Mouse (Mus musculus) cerebellum, adult 11 months (tissue): Measurements from ENCODE around the gene L3mbtl1.

Experiments used
- DNase-seq: peaks from one replicate; pipeline ENCODE4 v3.0.0; 2022

The L3mbtl1 gene

DNA sequence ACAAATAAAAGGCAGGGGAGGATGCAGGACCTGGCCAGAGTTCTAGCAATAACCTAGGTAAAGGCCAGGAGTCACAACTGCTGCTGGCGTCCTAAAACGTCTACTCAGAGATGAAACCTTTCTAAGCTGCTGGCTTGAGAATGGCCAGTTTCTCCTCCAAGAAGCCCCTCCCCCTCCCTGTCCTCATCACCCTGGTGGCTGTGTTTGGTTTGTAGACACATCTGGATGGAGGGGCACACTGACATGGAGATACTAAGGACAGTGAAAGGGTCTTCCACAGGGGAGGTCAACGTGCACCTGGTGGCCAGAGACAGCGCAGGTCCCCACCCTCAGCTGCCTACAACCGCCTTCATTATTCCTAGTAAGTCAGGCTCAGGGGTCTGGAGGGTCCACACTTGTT lies 3.7 kb downstream of the L3mbtl1 start:
- no peak for DNase-seq

DNA sequence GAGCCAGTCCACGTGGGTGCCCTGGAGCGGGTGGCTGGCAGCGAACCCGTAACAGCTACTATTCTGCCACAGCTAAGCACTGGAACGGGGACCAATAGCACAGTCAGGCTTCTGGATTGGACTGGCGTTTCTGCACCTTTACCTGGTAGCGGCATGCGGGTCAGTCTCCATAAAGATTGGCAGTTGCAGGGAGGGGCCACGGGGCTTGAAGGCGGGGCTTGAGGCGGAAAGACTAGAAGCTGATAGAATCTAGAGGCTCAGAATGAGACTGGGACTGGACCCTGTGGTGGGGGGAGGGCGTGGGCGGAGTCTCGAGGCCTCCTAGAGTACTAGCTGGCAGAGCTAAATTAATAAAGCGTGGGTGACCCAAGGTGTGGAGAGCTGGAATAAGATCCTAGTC lies 4.5 kb downstream of the L3mbtl1 start:
- DNase-seq, result no peak

DNA sequence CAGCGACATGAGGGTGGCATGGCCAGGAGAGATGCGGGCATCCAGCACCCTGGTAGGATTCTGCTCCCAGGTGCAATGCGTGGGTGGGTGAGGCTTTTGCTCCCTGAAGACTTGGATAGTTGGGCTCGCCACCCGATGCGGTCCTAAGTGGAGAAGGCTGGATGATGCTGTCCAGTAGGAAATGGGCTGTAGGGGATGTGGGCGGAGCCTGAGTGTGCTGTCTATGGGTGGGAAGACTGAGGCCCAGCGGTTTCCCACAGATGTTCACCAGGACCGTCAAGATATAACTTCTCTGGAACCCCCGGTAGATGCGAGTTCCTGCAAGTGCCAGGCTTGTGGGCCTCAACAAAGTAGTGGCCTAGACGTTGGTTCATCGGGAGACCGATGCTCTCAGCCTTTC lies 4.9 kb downstream of the L3mbtl1 start:
- no peak for DNase-seq

DNA sequence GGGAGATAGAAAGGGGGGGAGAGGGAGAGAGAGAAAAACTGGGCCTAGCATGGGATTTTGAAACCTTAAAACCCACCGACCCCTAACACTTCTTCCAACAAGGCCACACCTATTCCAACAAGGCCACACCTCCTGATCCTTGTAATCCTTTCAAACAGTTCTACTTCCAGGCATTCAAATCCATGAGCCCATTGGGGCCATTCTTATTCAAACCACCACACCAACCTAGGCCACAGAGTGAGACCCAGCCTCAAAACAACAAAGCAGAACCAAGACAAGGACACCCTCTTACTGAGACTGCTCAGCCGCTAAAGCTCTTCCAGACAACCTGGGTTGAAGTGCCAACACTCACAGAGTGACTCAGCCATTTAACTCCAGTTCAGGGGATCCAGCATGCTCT lies 7.5 kb downstream of the L3mbtl1 start:
- DNase-seq, result no peak

- DNase-seq, result no peak
These were observed 13.6 kb downstream of the L3mbtl1 start for GRCm38 (mm10) chr2:162956843-162957242.

DNA sequence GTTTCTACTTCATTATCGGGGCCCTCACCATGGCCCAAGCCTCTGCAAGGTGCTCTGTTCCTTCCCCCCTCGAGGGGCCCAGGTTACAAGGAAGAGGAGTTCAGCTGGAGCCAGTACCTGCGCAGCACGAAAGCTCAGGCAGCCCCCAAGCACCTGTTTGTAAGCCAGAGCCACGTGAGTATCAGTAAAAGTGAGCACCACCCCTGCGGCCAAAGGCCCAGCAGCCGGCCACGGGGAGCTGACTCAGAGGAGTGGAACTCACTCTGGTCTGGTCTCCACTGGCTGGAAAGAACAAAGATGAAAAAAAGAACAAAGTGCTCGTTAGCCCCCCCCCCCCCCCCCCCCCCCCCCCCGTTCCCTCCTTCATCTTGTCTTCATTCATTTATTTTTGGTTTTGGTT lies 18.0 kb downstream of the L3mbtl1 start:
- DNase-seq, result no peak

GRCm38 (mm10) chr2:162966734-162967133 lies 23.5 kb downstream of the L3mbtl1 start:
- DNase-seq, result no peak

- DNase-seq, result no peak
These were observed 25.1 kb downstream of the L3mbtl1 start for GRCm38 (mm10) chr2:162968357-162968756.

- DNase-seq, result no peak
These were observed 25.8 kb downstream of the L3mbtl1 start for GRCm38 (mm10) chr2:162969101-162969500.

- no peak for DNase-seq
These were observed 27.6 kb downstream of the L3mbtl1 start for GRCm38 (mm10) chr2:162970896-162971295.

- DNase-seq, result no peak
These were observed 29.5 kb downstream of the L3mbtl1 start for GRCm38 (mm10) chr2:162972752-162973151.

DNA sequence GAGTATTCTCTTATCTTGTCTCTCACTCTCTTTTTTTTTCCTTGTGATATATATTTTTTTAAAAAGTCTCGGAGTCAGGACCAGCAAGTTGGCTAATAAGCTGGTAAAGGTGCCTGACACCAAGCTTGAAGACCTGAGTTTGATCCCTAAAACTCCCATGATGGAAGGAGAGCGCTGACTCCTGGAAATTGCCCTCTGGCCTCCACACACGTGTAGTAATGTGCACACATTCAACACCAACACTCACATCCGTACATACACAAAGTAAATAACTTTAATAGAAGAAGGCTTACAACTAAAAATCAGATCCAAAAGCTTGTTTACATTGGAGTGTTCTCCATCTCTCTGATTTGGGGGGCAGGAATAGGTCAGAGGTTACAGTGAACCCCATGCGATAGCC lies 29.9 kb downstream of the L3mbtl1 start:
- DNase-seq, result no peak

DNA sequence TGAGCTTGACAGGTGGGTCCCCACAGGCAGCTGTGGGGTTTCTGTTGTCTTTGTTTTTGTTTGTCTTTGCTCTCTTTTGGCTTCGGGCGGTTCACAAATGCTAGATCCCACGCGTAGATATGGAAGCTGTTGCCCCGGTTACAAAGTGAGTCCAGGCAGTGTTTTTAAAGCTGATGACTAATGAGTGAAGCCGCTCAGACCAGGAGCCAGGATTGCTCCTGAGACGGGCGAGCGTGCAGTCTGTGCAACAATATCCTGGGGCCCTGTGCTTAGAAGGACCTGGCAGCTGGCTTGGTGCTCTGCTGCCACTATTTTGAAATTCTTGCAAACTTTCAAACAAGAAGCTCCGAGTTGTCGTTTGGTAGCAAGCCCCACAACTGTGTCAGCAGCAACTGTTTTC lies 30.4 kb downstream of the L3mbtl1 start:
- no peak for DNase-seq

DNA sequence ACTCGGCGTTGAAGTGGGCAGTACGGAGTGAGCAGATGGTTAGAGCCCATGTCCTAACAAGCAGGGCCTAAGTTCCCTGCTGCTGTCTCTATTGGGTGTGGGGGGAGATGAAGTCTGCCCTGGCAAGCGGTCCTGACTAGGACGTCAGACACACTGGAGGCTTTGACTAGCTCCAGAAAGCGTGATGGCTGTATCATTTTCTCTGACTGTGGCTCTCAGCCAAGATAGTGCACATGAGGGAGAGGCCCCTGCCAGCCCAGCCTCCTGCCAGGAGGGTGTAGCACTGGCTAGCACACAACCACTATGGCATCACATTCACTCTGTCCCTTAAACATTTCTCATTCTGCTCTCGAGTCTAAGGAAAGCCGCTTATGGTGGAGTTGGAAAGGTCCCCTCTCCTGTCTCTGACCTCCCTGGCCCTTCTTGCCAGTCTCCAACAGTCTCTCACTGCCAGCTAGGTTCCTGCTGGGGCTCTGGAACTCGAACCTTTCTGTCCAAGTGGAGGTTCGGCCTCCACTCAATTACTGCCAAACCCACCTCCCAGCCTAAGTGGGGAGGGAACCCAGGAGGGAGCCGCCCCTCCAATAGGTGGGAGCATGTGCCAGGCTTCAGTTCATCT lies 32.0 kb downstream of the L3mbtl1 start:
- no peak for DNase-seq

- no peak for DNase-seq
These were observed 32.7 kb downstream of the L3mbtl1 start for GRCm38 (mm10) chr2:162976001-162976400.

DNA sequence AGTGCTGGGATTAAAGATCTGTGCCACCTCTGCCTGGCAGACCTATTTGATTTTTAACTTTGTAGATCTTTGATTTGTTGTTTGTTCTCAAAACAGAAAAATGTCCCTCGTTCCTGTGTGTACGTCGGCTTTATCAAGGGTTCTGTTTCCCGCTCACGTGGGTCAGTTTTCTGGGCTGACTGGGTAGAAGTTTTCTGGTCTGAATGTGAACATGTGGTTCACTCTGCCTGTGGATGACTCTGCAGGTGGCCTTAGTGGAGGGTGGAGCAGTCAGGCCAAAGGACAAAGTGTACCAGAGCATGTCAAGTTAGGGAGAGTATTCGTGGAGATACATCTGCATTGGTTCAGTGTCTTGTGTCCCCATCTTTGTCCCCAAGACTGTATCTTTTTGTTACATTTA lies 41.1 kb downstream of the L3mbtl1 start:
- no peak for DNase-seq

DNA sequence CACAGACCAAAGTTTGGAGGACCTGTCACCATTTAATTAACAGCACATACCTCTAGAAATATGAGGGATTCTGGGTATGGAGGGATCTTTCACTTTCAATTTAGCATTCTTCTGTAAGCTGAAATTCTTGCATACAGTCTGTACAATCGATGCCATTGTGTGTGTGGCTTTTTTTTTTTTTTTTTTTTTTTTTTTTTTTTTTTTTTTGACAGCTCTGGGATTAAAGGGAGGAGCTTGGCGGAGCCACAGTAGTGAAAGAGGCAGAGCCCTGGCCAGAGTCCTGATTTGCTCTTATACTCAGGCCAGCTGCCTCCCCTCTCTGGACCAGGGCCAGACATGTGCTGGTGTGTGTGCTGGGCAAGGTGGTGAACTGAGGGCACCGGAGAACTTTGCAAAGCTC lies 42.7 kb downstream of the L3mbtl1 start:
- no peak for DNase-seq

DNA sequence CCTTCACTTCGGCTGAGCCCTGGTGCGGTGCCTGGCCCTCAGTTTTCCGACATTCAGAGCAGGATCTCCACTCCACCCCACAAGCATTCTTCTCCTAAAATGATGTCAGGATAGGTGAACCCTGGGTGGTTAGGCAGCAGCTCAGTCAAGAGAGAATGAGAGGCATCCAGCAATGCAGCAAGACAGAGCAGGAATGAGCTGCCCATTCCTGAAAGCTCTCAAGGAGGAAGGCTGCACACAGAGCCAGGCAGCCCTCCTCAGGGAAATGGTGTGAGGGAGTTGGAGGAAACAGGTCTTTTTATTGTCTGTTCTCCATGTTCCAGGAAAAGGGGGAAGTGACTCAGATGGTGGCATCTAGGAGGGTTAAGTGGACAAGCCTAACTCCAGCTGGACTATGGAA lies 43.5 kb downstream of the L3mbtl1 start:
- DNase-seq, result no peak

GRCm38 (mm10) chr2:162987218-162987617 lies 43.9 kb downstream of the L3mbtl1 start, which contains the start of gene Sgk2:
Gene Sgk2 (plus strand): TSS chr2:162987330.
- DNase-seq, result no peak

DNA sequence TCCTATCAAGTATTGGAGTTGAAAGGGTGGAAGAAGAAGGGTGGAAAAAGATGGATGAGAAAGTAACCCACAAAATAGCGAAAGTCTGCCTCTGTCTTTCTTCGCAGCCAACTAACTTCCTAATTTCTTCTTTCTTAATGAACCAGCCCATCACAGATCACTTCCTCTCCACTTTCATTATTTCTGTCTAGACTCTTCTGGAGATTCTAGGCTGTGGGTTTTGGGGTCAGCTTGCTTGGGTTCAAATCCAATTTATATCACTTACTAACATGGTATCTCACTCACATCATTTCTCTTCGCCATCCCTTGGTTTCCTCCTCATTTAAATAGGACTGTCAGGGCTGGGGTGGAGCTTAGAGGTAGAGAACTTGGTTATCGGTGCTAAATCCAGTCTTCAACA lies 45.0 kb downstream of the L3mbtl1 start:
- no peak for DNase-seq

DNA sequence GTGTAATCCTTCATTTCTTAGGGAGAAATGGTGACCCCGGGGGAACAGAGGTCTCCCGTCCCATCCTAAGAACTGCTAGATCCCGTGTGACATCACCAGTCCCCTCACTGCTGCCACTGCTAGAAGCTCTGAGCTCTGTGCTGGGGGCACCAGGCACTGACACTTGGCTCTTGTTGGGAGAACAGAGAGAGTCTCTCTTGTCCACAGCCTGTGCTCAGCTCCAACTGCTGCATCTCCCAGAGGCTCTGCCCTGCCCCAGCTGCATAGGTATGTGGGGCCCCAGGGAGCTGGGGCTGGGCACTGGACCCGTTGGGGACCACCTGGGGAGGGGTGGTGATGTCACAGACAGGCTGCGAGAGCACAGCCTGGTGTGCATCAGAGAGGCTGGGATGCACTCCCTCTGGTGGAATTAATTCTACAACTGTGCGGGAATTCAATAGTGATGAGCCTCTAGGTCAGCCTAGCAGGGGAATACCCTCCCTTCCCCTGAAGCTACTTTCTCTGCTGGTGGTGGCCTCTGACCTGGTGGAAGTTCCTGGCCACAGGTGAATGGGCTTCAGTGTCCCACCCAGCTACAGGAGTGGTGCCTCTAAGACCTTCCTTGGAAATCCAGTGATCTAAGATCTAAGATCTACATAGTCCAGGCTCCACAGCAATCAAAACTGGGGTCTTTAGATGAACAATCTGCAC lies 48.3 kb downstream of the L3mbtl1 start:
- DNase-seq, result no peak

DNA sequence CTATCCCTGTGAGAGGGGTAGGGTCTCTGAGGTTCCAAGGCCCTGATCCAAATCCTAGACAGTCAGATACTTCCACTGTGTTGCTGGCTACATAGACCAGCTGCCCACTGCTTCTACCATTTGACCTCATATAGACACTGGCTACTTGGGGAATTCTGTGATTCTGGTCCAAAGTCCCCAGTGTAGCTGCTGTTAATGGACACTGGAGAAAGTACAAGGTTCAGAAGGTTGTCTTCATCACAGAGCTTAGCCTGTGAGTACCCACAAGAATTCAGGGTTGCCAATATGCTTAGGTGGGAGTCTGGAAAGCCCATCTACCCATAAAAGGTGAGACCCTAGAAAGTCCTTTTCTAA lies 48.8 kb downstream of the L3mbtl1 start:
- no peak for DNase-seq

DNA sequence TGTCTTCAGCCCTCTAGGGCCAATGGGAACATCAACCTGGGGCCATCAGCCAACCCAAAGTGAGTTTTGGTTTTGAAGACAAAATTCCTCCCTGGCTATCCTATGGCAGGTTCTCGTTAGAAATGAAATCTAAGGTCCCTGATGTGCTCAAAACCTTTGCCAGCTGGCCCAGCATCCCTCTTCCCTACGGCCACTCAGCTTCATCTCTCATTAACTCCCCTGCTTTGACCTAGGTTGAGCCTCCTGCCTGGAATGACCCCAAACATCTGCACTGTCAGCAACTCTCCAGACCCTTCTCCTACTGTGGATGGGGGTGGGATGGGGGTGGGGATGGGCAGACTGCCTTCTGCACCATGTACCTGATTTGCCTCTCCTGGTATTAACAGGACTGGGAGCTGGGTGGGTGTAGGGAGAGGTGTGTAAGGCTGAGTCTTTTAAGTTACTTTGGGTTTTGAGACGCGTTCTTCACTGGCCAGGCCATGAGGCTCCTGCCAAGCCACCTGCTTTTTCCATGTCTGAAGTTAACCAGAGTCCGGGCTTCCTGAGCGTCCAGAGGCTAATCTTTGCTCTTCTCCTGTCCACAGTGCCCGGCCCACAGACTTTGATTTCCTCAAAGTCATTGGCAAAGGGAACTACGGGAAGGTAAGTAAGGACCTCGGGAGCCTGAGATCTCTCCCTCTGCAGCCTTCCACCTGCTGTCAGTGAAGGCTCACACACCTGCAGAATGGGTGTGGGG lies 50.8 kb downstream of the L3mbtl1 start:
- DNase-seq, result no peak

DNA sequence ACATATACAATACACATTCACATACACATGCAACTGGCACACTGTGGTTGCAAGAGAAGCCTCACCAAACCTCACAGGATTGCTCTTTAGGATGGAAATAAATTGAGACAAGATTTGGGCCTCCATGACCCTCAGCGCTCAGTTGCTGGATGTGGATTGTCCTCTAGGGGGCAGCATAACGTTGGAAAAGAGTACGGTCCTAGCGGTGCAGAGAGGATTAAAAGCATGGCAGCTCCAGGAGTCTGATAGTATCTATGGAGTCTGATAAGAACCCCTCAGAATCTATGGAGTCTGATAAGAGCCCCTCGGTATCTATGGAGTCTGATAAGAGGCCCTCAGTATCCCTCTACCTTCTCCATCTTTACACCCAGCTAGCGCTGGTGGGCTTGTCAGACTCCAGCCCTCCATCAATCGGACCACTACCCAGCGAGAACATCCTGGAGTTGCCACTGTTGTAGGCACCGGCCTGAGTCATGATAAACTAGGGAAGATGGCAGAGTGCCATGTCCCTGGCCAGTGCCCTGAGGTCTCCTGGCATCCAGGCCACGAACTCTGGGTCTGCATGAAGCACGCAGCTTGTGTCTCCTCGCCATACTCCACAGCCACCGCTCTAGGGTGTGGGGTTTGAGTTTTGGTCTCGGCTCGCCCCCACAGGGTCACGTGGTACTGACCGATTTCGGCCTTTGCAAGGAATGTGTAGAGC lies 55.4 kb downstream of the L3mbtl1 start:
- peak; percentile 49 for DNase-seq
